Mouse (Mus musculus): ENCODE measurements at regions not wholly inside any gene's neighbourhood (a gene's known extent, or its start where the extent isn't known, plus 50 kb on each side); places are given as distances from the start of the nearest gene placed in this dataset.

DNA sequence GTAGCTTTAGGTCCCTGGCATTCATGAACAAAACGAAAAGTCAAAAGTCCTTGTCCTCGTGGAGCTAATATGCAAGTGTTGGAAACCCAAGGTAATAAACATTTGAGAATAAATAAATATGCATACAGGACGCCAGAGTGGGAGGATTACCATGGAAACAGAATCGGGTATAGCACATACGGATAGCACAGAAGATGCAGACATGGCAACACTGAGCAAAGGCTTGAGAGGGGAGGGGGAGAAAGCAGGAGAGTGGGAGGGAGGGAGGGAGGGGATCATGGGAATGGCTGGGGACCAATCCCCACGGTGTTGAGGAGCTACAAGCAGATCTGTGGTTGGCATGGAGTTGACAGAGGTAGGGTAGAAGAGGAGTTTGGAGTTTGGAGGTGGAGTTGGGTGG lies 226.0 kb upstream of the Six2 start:
- no peak for ATAC-seq (ENCODE audit: insufficient read depth)
- Histone ChIP-seq H3K27me3 (no peaks in the 10 kb centered on the region), H3K4me3 (replicated peaks) (no peak overlapping the region), H3K36me3 (replicated peaks) (0 out of 2 replicates have a peak, but pooled peaks cover 5% of the 10 kb centered on the region), H3K27ac (replicated peaks) (no peak overlapping the region), H3K4me1 (replicated peaks) (no peaks in the 10 kb centered on the region), H3K4me2 (no peak overlapping the region), H3K9ac (no peak overlapping the region), H3K9me3 (replicated peaks) (no peaks in the 10 kb centered on the region)
- 62% methylated on average over 6 of the region's 6 CpGs for WGBS (ENCODE audit: insufficient replicate concordance)

DNA sequence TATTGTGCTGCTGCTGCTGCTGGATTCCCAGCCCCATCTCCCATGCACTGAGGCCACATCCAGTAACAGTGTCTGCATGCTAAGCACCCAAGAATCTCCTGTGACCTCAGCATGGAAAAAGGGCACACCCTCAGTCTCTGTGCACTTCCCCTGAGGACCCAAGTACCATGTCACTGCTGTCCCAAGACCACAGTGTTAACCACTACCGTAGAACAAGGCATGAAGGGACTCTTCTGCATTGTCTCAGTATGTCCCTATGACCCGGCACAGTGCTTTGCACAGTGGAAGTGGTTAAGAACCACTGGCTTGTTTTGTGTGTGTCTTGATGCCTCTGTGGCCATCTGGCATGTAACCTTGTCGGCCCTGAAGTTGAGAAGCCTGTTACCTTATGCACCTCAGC lies 220.6 kb upstream of the Six2 start:
- Histone ChIP-seq H3K27ac (replicated peaks) (no peak overlapping the region), H3K4me2 (no peak overlapping the region), H3K27me3 (no peaks in the 10 kb centered on the region), H3K9me3 (replicated peaks) (no peaks in the 10 kb centered on the region), H3K4me1 (replicated peaks) (no peaks in the 10 kb centered on the region), H3K36me3 (replicated peaks) (0 out of 2 replicates have a peak, but pooled peaks cover 5% of the 10 kb centered on the region), H3K4me3 (replicated peaks) (no peak overlapping the region), H3K9ac (no peak overlapping the region)
- WGBS (ENCODE audit: insufficient replicate concordance): 52% methylated on average over 3 of the region's 3 CpGs
- no peak for ATAC-seq (ENCODE audit: insufficient read depth)

DNA sequence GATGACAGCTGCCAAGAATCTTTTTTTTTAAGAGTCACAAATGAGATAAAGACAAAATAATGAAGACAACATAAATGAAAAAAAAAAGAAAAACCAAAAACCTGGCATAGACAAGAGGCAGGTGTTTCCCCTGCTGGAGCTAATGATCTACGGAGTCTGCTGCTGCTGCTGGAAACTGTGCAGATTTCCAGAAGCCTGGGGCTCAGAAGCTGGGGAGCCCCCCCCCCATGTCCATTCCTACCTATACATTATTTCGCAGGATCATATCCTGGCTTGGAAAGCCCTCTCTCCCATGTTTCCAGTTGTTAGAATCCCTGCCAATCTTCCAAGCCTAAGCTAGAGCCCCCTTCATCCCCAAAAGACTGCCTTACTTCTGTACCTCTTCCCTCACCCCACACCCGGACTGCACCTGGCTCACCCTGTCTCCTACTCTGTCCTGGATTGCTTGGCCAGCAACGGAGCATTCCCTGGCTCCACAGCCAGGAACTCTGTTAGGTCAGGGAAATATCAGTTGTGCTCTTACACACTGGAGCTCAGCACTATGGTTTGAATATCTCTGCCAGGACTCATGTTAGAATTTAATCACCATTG lies 218.6 kb upstream of the Six2 start:
- Histone ChIP-seq H3K4me3 (replicated peaks) (no peak overlapping the region), H3K36me3 (replicated peaks) (no peaks in the 10 kb centered on the region), H3K27me3 (no peaks in the 10 kb centered on the region), H3K9me3 (replicated peaks) (no peaks in the 10 kb centered on the region), H3K4me2 (no peak overlapping the region), H3K9ac (no peak overlapping the region), H3K4me1 (replicated peaks) (no peaks in the 10 kb centered on the region), H3K27ac (replicated peaks) (no peak overlapping the region)
- 58% methylated on average over 4 of the region's 4 CpGs for WGBS (ENCODE audit: insufficient replicate concordance)
- no peak for ATAC-seq (ENCODE audit: insufficient read depth)

DNA sequence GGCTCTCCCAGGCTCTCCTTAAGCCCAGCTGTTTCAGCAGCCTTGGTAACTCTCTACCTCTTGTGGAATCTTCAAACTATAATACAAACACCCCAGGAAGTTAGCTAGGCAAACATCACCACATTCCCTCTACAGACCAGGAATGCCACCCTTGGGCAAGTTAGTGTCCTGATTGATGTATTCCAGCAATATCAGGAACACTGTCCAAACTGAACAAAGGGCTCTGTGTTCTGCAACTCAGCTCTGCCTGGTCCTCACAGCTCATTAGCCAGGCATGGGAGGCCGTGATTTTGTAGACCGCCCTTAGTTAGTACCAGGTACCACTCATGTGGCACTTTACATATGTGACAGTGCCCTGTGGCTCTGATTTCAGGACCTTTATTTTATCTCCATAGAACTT lies 214.5 kb upstream of the Six2 start:
- no peak for ATAC-seq (ENCODE audit: insufficient read depth)
- Histone ChIP-seq H3K9me3 (replicated peaks) (no peaks in the 10 kb centered on the region), H3K27me3 (no peaks in the 10 kb centered on the region), H3K4me1 (replicated peaks) (no peaks in the 10 kb centered on the region), H3K4me3 (replicated peaks) (no peak overlapping the region), H3K27ac (replicated peaks) (no peak overlapping the region), H3K9ac (no peak overlapping the region), H3K4me2 (no peak overlapping the region), H3K36me3 (replicated peaks) (no peaks in the 10 kb centered on the region)
- 67% methylated on average over 2 of the region's 2 CpGs for WGBS (ENCODE audit: insufficient replicate concordance)

DNA sequence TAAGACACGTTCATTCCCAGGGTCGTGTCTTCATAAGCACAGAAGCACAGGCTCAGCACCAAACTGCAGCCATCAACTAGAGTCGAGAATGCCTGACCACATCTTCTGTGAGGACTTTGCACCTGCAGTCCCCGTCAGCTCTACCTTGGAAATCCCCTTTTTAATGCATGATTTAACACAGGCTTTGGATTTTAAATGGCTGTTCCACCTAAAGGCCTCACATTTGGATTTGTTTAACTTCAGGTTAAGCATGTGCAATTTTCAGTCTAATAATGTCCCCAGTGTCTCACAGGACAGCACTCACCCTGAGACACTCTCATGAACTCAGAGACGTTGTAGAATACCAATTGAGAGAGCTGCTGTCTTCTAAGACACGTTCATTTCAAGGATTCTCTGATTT lies 211.0 kb upstream of the Six2 start:
- Histone ChIP-seq H3K4me1 (replicated peaks) (no peaks in the 10 kb centered on the region), H3K27me3 (no peaks in the 10 kb centered on the region), H3K9me3 (replicated peaks) (no peaks in the 10 kb centered on the region), H3K4me3 (replicated peaks) (no peak overlapping the region), H3K9ac (no peak overlapping the region), H3K27ac (replicated peaks) (no peak overlapping the region), H3K36me3 (replicated peaks) (no peaks in the 10 kb centered on the region), H3K4me2 (no peak overlapping the region)
- 60% methylated on average over 6 of the region's 6 CpGs for WGBS (ENCODE audit: insufficient replicate concordance)
- no peak for ATAC-seq (ENCODE audit: insufficient read depth)

DNA sequence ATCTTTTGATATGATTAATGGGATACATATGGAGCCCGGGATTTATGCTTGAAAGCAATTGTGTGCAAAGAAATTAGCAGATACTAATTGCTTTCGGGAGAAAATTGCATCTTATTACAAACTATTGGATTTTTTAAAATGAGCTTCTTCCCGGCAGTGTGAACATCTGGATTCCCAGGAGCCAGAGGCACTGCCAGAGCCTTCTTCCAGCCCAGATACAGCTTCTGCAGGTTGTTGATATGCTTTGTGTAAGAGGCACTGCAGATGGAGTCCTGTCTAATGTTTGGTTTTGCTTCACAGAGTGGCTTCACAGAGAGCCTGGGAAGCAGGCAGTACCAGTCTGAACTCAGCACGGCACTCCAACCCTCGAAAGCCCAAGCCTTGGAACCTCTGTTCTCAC lies 207.9 kb upstream of the Six2 start:
- no peak for ATAC-seq (ENCODE audit: insufficient read depth)
- Histone ChIP-seq H3K36me3 (replicated peaks) (no peaks in the 10 kb centered on the region), H3K27ac (replicated peaks) (no peak overlapping the region), H3K4me2 (no peak overlapping the region), H3K9me3 (replicated peaks) (no peaks in the 10 kb centered on the region), H3K4me3 (replicated peaks) (no peak overlapping the region), H3K9ac (no peak overlapping the region), H3K4me1 (replicated peaks) (no peaks in the 10 kb centered on the region), H3K27me3 (peaks cover 3% of the 10 kb centered on the region; the same call in 1 of the 2 replicates)
- WGBS (ENCODE audit: insufficient replicate concordance): 59% methylated on average over 5 of the region's 5 CpGs

DNA sequence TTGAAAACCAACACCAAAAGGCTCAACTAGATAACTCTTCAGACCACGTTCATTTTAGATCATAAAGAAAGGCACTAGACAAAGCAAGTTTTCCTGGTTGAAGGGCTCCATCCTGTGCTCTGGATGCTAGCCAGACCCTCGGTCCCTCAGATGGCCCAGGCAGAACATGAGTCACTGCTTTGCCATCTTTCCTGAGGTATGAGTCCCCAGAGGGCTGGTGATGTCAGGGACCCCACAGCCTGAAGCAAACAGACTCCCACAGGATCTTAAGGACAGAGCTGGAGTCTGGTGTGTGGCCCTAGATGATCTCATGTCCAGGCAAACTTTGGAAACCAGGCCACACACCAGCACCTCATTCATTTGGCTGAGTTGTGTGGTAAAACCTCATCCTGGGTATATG lies 203.2 kb upstream of the Six2 start:
- Histone ChIP-seq H3K4me1 (replicated peaks) (no peaks in the 10 kb centered on the region), H3K9ac (no peak overlapping the region), H3K27me3 (peaks cover 9% of the 10 kb centered on the region; the same call in 1 of the 2 replicates), H3K27ac (replicated peaks) (no peak overlapping the region), H3K4me2 (no peak overlapping the region), H3K36me3 (replicated peaks) (no peaks in the 10 kb centered on the region), H3K4me3 (replicated peaks) (no peak overlapping the region), H3K9me3 (replicated peaks) (no peaks in the 10 kb centered on the region)
- ATAC-seq (ENCODE audit: insufficient read depth): no peak
- 53% methylated on average over 2 of the region's 2 CpGs for WGBS (ENCODE audit: insufficient replicate concordance)

DNA sequence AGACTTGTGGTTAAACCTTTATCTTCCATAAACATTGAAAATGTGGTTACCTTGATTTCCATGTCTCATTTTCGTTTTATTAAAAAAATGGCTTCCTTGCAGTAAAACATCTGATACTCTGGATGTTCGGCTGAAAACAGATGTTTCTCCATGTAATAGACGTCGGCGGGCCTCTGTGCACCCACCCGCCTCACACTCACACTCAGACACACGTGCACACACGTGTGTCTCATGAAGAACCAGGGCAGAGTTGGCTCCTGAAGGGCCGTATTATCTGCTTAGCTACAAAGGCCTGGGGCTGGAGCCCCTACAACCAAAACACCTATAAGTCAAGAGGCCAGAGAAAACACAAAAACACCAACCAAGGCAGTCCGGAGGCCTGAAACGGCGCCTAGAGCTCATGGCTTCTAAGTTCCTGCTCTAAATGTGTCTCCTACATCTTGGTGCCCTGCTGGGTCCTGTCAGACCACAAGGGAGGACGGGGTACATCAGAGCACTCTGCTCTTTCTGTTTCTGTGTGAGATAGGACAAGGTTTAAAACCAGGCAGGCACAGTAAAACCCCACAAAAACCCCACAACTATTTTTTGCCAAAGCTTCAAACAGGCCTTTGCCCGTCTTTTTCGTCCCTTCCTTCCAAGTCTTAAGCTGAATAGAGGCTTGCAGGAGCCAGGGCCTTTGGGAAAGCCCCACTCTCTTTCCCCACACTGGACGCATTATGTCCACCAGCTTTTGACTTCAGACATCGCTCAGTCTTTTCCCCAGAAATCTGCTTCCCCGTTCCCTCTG lies 201.9 kb upstream of the Six2 start:
- 69% methylated on average over 18 of the region's 18 CpGs for WGBS (ENCODE audit: insufficient replicate concordance)
- ATAC-seq (ENCODE audit: insufficient read depth): no peak
- Histone ChIP-seq H3K27ac (replicated peaks) (no peak overlapping the region), H3K4me2 (no peak overlapping the region), H3K4me1 (replicated peaks) (no peaks in the 10 kb centered on the region), H3K9ac (no peak overlapping the region), H3K36me3 (replicated peaks) (no peaks in the 10 kb centered on the region), H3K4me3 (replicated peaks) (no peak overlapping the region), H3K9me3 (replicated peaks) (no peaks in the 10 kb centered on the region), H3K27me3 (peaks cover 14% of the 10 kb centered on the region; the same call in 1 of the 2 replicates)

DNA sequence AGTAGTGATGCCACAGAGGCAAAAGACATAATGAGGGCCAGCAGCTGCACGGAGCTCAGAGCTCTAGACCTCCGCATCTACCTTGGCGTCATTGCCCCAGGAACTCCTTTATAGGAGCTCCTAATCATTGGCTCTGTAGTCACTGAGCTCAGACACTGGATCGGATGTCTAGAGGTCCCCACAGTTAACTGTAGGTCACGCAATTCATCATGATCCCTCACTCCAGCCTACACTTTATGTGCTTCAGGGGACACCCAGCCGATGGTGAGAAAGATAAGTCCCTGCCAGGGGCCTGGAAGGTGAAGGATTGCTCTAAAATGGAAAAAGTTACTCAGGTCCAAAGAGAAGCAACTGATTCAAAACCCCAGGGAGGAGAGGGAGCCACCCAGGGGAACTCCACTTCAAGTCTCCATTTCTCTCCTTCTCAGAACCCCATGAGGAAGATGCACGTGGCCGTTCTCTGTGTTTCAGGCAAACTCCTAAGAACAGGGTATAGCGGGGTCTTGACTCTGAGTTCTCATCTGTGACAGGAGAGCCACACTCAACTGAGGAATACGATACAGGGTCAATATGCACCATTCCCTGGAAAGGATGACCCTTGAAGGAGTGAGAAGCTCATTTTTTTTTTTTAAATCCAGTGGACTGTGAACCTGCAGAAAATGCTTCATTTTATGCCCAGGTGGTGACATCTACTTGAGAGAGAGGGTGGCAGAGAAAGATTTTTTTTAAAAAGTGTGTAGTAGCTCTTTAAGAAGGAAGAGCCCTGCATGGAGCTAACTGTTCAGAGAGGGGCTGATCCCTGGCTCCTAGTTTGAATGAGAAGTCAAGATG lies 200.7 kb upstream of the Six2 start:
- ATAC-seq (ENCODE audit: insufficient read depth): no peak
- H3K36me3 ChIP-seq (replicated peaks): no peaks in the 10 kb centered on the region
- no peaks in the 10 kb centered on the region for H3K4me1 ChIP-seq (replicated peaks)
- H3K27ac ChIP-seq (replicated peaks): no peak overlapping the region
- no peak overlapping the region for H3K9ac ChIP-seq
- no peak overlapping the region for H3K4me2 ChIP-seq
- no peaks in the 10 kb centered on the region for H3K9me3 ChIP-seq (replicated peaks)
- peaks cover 21% of the 10 kb centered on the region for H3K27me3 ChIP-seq
- 67% methylated on average over 10 of the region's 10 CpGs for WGBS (ENCODE audit: insufficient replicate concordance)
- H3K4me3 ChIP-seq (replicated peaks): no peak overlapping the region

DNA sequence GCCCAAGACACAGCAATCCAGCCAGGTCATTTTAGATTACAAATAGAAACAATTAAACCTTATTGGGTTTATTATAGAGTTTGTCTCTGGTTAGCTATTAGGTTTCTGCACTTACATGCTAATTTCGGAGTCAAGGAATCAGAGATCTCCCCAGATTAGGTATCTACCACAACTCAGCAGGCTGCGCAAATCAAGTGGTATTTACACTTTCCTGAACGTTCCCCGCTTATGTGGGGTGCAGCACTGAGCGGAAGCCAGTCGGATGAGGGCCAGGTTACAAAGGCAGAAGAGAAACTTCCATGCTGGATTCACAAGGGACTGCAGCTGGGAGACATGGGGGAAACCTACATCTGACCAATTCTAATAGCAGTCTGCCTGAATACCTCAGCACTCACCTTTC lies 198.6 kb upstream of the Six2 start:
- whole genome bisulfite sequencing (ENCODE audit: insufficient replicate concordance): 70% methylated on average over 6 of the region's 6 CpGs

DNA sequence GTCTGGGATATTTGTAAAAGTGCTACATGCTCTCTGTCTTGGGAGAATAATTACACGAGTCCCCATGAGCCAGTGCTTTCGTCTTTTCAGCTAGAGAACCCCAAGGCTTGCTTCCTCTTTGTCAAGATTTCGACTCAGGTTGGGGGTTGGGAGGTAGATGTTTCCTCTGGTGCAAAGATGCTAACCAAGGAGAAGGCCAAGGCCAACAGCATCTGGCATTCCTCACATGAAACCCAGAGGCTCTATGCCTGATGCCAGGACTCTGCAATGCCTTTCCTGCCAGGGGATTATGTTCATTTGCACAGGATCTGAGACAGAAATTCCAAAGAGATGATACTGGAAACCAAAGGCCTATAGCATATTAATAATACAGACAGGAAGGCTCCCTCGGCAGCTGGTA lies 198.2 kb upstream of the Six2 start:
- ATAC-seq (ENCODE audit: insufficient read depth): no peak
- Histone ChIP-seq H3K27me3 (peaks cover 31% of the 10 kb centered on the region), H3K4me1 (replicated peaks) (peaks cover 9% of the 10 kb centered on the region; the same call in 1 of the 2 replicates), H3K9ac (no peak overlapping the region), H3K36me3 (replicated peaks) (no peaks in the 10 kb centered on the region), H3K4me3 (replicated peaks) (no peak overlapping the region), H3K4me2 (no peak overlapping the region), H3K9me3 (replicated peaks) (no peaks in the 10 kb centered on the region), H3K27ac (replicated peaks) (no peak overlapping the region)
- 37% methylated on average over 4 of the region's 4 CpGs for WGBS (ENCODE audit: insufficient replicate concordance)

More for the DNA sequence above, 198.6 kb upstream of the Six2 start:
- Histone ChIP-seq H3K36me3 (replicated peaks) (no peaks in the 10 kb centered on the region), H3K9me3 (replicated peaks) (no peaks in the 10 kb centered on the region), H3K4me2 (no peak overlapping the region), H3K9ac (no peak overlapping the region), H3K27me3 (peaks cover 32% of the 10 kb centered on the region), H3K4me1 (replicated peaks) (peaks cover 9% of the 10 kb centered on the region; the same call in 1 of the 2 replicates), H3K27ac (replicated peaks) (no peak overlapping the region), H3K4me3 (replicated peaks) (no peak overlapping the region)
- ATAC-seq (ENCODE audit: insufficient read depth): no peak
